Mouse (Mus musculus) ovary, postnatal 10 days (tissue): Measurements from ENCODE around the gene Tcf7l2.

ENCODE experiments used
- DNase-seq: peaks from one replicate; pipeline ENCODE4 v3.0.0; 2022; ENCODE audit warnings: low spot score

Gene Tcf7l2

GRCm38 (mm10) chr19:55757403-55757802, 15.8 kb downstream of the Tcf7l2 start:
- DNase-seq = no peak

DNA sequence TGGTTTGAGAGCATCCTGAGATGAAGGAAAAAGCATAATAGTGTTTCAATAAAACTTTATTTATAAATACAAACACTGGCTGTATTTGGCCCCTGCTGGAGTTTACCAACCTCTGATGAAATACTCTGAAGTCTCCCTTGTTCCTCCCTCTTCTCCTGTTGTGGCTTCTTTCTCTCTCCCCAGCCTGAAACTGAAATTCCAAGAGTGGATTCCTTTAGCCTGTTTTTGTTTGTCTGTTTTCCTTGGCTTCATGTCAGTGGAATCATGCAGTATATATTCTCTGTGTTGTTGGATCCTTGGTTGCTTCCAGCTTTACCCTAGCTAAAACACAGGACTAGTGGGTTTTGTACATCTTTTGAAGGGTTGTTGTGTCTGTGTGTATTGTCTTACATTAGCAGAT, 16.5 kb downstream of the Tcf7l2 start:
- DNase-seq = no peak

GRCm38 (mm10) chr19:55759006-55759405, 17.4 kb downstream of the Tcf7l2 start:
- DNase-seq = no peak

GRCm38 (mm10) chr19:55761086-55761485, 19.5 kb downstream of the Tcf7l2 start:
- no peak for DNase-seq

- DNase-seq = no peak
Measured at GRCm38 (mm10) chr19:55762187-55762586, 20.6 kb downstream of the Tcf7l2 start.

- no peak for DNase-seq
Measured at GRCm38 (mm10) chr19:55765814-55766213, 24.2 kb downstream of the Tcf7l2 start.

DNA sequence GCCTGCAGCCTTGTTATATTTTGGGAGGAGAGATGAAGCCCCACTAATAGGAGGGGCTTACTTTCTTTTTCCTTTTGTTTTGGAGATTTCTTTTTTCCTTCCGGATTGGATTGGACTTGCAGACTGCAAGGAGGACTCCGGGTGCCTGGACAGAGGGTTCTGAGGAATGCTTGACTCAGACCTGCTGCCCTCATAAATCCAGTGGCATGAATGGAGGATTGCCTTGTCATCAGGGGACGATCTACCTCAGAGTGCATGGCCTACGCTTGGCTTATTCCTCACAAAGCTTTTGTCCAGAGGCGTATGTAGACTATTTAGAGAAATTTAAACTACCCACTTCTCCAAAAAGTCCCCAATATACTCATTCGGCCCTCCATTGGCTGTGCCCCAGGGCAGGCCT, 25.5 kb downstream of the Tcf7l2 start:
- no peak for DNase-seq

DNA sequence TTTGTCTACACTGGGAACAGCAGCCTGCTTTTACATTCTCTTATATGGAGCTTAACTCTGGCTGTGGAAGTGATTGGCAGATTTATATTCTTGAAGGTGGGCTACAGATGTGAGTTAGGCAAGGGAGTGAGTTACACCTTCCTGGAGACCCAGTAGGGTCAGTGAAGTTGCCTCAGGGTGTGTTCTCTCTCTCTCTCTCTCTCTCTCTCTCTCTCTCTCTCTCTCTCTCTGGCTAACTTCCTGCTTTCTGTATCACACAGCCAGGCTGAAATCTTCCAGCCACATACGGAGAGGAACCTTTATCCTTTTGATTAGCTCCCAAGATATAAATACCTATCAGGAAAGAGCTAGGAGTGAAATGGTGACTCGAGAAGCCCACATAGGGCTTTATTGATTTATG, 26.0 kb downstream of the Tcf7l2 start:
- no peak for DNase-seq

DNA sequence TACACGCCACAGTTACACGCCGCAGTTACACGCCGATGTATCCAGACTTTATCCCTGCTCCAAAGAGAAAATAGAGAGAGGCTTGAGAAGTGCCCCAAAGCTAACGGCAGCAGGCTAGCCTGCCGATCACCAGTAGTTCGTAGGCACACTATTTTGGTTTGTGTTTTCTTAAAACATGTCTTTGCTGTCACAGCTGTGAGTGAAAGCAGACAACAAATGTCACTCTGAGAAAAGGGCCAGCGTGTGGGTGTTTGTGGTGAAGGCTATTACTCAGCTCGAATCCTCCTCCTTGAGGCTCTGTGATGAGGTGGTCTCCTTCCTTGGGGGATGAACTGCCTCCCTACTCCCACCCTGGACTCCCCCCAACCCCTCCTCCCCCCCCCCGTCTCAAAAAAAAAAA, 26.6 kb downstream of the Tcf7l2 start:
- DNase-seq = no peak

- DNase-seq = no peak
Measured at GRCm38 (mm10) chr19:55768889-55769288, 27.3 kb downstream of the Tcf7l2 start.

DNA sequence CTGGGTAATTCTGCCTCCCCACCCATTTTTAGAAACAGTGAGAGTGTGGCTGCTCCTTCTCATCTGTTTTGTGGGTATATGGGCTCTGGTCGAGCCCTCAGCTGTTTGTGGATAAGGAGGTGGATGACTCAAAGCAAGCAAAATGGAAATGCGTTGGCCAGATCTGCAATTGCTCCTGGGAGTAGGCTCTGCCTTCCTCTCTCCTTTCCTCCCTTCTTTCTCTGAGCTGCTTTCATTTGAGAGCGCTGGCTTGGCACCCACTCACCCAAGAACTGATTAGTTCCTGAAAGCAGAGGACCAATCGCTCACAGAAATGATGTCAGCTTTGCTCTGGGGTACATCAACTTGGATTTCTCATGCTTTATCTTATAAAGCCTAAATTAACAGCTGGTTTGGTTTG, 32.7 kb downstream of the Tcf7l2 start:
- no peak for DNase-seq

GRCm38 (mm10) chr19:55774824-55775223, 33.2 kb downstream of the Tcf7l2 start:
- no peak for DNase-seq

DNA sequence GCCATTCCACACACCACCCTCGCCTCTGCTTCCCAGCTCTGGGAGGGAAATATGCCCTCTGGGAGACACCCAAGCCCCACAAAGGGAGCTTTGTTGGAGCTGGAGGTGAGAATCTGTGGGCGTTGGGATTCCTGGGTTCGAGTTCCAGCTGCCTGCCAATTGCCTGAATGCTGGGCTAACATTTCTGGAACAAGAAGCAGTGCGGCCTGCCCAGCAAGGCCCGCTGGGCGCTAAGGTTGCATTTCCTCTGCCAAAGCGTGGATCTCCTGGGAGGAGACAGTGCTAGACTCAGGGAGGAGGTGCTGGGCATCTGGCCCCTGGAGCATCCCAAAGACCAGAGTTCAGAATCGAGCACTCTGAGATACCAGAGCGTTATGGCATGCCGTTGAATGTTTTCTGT, 38.3 kb downstream of the Tcf7l2 start:
- no peak for DNase-seq

GRCm38 (mm10) chr19:55781087-55781486, 39.5 kb downstream of the Tcf7l2 start:
- DNase-seq = no peak

- DNase-seq = no peak
Measured at GRCm38 (mm10) chr19:55781681-55782080, 40.1 kb downstream of the Tcf7l2 start.

DNA sequence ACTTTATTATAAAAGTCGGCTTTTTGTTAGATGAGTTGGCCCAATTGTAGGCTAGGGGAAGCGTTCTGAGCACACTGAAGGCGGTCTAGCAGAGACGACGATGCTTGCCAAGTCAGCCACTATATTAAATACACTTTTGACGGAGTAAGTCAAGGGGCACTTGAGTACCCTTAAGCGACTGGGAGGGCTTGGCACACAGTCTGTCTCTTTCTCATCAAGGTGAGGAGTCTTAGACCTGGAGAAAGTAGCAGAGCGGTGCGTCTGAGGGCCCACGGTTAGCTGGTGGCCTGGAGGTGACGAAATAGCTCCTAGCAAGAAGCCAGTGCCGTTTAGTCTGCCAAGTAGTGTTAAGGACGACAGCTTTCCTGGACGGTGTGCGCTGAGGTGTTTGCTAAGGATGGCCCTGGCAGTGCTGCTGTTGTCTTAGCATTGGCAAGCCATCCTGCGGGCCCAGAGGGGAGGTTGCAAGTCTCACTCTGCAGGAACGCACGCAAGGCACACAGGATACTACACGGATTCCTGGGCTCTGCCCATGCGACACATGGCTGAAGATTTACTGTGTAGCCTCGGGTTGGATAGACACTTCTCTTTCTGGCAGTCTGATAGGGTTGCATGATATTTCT, 43.3 kb downstream of the Tcf7l2 start:
- DNase-seq = no peak

- DNase-seq = no peak
Measured at GRCm38 (mm10) chr19:55787420-55787819, 45.8 kb downstream of the Tcf7l2 start.

GRCm38 (mm10) chr19:55788285-55788904, 46.8 kb downstream of the Tcf7l2 start:
- DNase-seq = no peak

DNA sequence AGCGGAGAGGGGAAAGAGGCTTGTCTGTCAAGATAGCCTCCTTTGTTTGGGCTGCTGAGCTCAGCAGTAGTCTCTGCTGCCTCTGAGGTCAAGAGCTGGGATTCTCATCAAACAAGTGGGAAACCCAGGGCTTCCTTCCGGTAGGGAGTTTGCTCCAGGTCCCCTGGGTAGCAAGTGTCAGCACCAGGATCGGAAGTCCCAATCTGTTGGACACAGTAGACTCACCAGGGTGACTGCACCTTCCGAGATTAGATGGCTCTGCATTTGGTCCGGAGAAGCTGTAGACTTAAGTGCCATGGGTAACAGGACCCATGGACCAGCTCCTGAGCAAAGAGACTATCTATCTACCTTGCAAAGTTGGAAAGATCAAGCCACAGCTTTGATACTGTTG, 47.3 kb downstream of the Tcf7l2 start:
- DNase-seq = no peak

DNA sequence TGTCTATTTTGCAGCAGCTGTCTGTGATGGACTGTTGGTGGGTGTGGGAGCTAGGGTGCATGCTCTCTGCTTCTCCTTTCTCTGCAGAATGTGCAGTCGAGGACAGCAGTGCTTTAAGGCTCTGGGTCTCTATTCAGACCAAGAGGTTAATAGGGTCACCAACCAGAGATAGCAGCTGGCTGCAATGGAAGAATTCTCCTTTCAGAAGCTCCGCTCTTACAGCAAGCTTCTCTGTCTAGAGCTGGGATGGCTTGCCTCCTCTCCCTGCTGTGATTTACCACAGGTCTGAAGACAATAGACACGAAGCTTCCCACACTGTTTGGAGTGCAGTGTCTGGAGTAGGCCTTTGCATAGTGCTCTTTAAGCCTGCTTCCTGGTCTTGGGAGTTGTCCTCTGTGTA, 48.2 kb downstream of the Tcf7l2 start:
- DNase-seq = no peak

DNA sequence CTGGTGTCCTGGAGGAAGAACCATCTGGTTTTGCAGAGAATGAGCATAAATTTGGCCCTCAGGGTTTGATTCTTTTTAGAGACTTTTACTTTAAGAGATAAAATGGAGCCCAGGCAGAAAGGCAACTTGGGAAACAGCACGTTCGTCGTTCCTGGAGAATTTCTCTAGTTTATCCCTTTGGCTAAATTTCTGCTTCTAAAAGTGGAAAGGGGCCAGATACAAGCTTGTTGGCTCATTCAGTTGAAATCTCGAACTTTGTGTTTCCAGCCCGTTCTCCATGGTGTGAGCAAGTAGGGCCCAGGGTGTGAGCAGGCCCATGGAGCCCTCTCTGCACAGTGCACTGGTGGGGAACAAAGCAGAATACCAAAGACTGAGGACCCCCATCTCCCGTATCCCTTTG, 49.7 kb downstream of the Tcf7l2 start:
- no peak for DNase-seq

- no peak for DNase-seq
Measured at GRCm38 (mm10) chr19:55791886-55792285, 50.3 kb downstream of the Tcf7l2 start.

DNA sequence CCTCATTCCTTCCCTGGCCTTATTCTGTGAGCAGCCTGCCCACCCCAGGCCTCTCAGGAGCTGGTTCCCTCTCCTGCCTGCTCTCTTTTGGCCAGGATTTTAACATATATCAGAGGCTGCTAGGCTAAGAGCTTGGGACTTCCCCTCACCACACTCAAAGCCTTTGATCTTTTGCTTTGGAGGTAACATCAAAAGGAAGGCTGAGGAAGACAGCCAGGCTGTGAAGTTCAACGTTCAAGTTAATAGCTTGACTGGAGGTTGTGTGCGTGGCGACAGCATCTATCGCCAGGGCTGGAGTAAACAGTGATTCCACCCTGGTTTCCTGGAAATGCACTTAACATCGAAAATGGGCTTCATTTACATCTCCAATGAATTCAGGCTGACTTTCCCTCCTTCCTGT, 51.0 kb downstream of the Tcf7l2 start:
- DNase-seq = no peak

DNA sequence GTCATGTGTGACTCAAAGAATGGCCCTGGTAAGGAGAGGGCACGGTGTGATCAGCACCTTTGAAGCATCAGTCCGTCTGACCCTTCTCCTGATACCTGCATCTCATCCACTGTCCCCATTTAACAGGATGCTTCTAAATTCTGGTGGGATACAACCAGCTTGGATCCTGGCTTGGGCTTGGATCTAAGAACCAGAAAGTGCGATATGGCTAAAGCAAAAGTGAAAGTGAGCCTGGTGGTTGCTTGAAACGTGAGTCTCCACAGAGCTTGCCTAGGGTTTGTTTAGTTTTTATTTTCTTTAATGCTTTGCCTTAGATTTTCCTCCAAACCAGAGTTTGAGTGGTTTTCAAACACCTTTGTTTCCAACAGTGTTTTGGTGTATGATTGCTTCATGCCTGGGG, 51.4 kb downstream of the Tcf7l2 start:
- DNase-seq = no peak
